8 mouse cellular contexts compared by ENCODE assay signal in the genomic region with DNA sequence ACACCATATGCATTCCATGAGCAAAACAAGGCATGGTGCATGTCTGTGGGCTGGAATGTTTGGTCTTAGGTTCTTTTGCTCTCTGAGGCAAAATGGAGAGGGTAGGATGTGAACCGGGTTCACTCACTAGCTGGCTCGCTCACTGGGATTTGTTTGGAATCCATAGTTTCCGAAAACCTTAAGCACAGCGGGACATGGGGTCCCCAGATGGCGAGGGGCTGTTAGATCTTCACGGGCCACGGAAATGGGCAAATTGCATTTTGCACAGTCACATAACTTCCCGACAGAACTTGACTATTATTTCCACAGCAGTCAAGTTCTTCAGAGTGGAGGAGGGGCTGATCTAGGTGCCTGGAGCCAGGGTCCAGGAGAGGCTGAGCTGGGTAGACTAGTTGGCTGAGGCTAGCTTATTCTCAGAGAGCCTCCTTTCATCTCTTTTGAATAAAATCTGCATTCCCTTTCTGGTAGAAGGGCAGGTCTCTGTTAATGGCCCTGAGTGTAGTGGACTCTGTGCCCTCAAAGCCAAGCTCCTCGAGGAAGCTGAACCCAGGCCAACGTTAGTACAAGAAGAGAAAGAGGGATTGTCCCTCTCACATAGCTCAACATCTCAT.
DNase-seq lines count a peak whose midpoint lies in the region; ATAC-seq lines count a peak whose summit lies in the region.

No protein-coding gene starts in this region.

- peak overlapping the region; percentile 10; the same call in 1 of the 2 replicates for H3K4me2 ChIP-seq in forebrain, embryonic 14.5 days (ENCODE audit: low read length)
- H3K4me2 ChIP-seq in limb, embryonic 11.5 days (ENCODE audit: low read depth, severe bottlenecking), result peak overlapping the region; percentile 41
- H3K4me2 ChIP-seq in neural tube, embryonic 15.5 days, result no peak overlapping the region; the same call in 1 of the 2 replicates

- peaks cover 29% of the 10 kb centered on the region for H3K4me1 ChIP-seq in forebrain, embryonic 14.5 days (ENCODE audit: control insufficient read depth, insufficient read depth, low read length)
- H3K4me1 ChIP-seq in limb, embryonic 11.5 days (ENCODE audit: control insufficient read depth, insufficient read depth, low read length), result peaks cover 56% of the 10 kb centered on the region
- peaks cover 35% of the 10 kb centered on the region for H3K4me1 ChIP-seq in neural tube, embryonic 15.5 days

- H3K9me3 ChIP-seq in forebrain, embryonic 14.5 days (replicated peaks; ENCODE audit: control insufficient read depth, low read length), result no peaks in the 10 kb centered on the region
- H3K9me3 ChIP-seq in limb, embryonic 11.5 days (ENCODE audit: control insufficient read depth, low read length), result no peaks in the 10 kb centered on the region
- H3K9me3 ChIP-seq in neural tube, embryonic 15.5 days (replicated peaks), result no peaks in the 10 kb centered on the region

- H3K4me3 ChIP-seq in forebrain, embryonic 14.5 days (ENCODE audit: low read depth, low read length), result no peak overlapping the region
- H3K4me3 ChIP-seq in limb, embryonic 11.5 days (ENCODE audit: low read depth, low read length), result no peak overlapping the region
- H3K4me3 ChIP-seq in neural tube, embryonic 15.5 days (replicated peaks), result no peak overlapping the region

- H3K27ac ChIP-seq in forebrain, embryonic 14.5 days (ENCODE audit: low read depth, low read length), result peak overlapping the region; percentile 74
- H3K27ac ChIP-seq in limb, embryonic 11.5 days (replicated peaks; ENCODE audit: low read depth, low read length), result peak overlapping the region; percentile 97
- peak overlapping the region; percentile 77 for H3K27ac ChIP-seq in neural tube, embryonic 15.5 days (replicated peaks)

- ATAC-seq in forebrain, embryonic 14.5 days, result peak; percentile 65
- ATAC-seq in limb, embryonic 11.5 days (ENCODE audit: insufficient number of reproducible peaks, low FRiP score, low TSS enrichment, low read depth), result peak; percentile 28
- peak; percentile 63 for ATAC-seq in neural tube, embryonic 15.5 days (ENCODE audit: low FRiP score)
- ATAC-seq in CD4-positive, CD25-positive, alpha-beta regulatory T cell, adult 4 months, result no peak

- WGBS in forebrain, embryonic 14.5 days, result 37% methylated on average over 10 of the region's 10 CpGs
- WGBS in limb, embryonic 11.5 days, result 11% methylated on average over 10 of the region's 10 CpGs
- 30% methylated on average over 10 of the region's 10 CpGs for WGBS in neural tube, embryonic 15.5 days

- H3K9ac ChIP-seq in forebrain, embryonic 14.5 days (ENCODE audit: low read length), result no peak overlapping the region
- H3K9ac ChIP-seq in limb, embryonic 11.5 days (ENCODE audit: low read length), result peak overlapping the region; percentile 49
- H3K9ac ChIP-seq in neural tube, embryonic 15.5 days (replicated peaks), result no peak overlapping the region

- DNase-seq in left cerebral cortex, adult 11 months (ENCODE audit: low spot score), result peak; percentile 38
- DNase-seq in left cerebral cortex, adult 18-20 months (ENCODE audit: low spot score in 2 of 2), result no peak
- no peak for DNase-seq in forebrain, embryonic 14.5 days (ENCODE audit: low spot score)
- DNase-seq in limb, embryonic 11.5 days (ENCODE audit: low spot score), result peak; percentile 58
- no peak for DNase-seq in urinary bladder, adult 18-20 months (ENCODE audit: low spot score in 2 of 2)
- DNase-seq in testis, postnatal 14 days (ENCODE audit: low spot score), result no peak

- H3K27me3 ChIP-seq in forebrain, embryonic 14.5 days (replicated peaks; ENCODE audit: control insufficient read depth, insufficient read depth, low read length), result no peaks in the 10 kb centered on the region
- H3K27me3 ChIP-seq in limb, embryonic 11.5 days (ENCODE audit: control insufficient read depth, insufficient read depth, low read length), result no peaks in the 10 kb centered on the region
- no peaks in the 10 kb centered on the region for H3K27me3 ChIP-seq in neural tube, embryonic 15.5 days (replicated peaks)

- no peaks in the 10 kb centered on the region for H3K36me3 ChIP-seq in forebrain, embryonic 14.5 days (ENCODE audit: control insufficient read depth, insufficient read depth, low read length)
- H3K36me3 ChIP-seq in limb, embryonic 11.5 days (ENCODE audit: control insufficient read depth, insufficient read depth, low read length), result no peaks in the 10 kb centered on the region
- H3K36me3 ChIP-seq in neural tube, embryonic 15.5 days, result no peaks in the 10 kb centered on the region

Comparison
In these comparisons a context has a peak if more than half of its experiments do, and no peak if none do; other contexts are left out.
1. DNase-seq: peak in left cerebral cortex, adult 11 months (single experiment) and limb, embryonic 11.5 days (single experiment); none in left cerebral cortex, adult 18-20 months (0 of 2), forebrain, embryonic 14.5 days (single experiment), urinary bladder, adult 18-20 months (0 of 2) and testis, postnatal 14 days (single experiment).
2. Peak in every context shown above with its lines, with median percentiles within 50 percentile points of each other: H3K27ac ChIP-seq.